Mouse (Mus musculus) ES-E14 (cell line): Measurements from ENCODE around the gene Capn8.

Experiments used
- MAFK ChIP-seq: IDR thresholded peaks from 2 replicates; pipeline ENCODE4 v1.6.1; 2014; ENCODE audit warnings: mild to moderate bottlenecking, low read depth, low read length, inconsistent platforms; ENCODE audit not compliant: insufficient read depth
- ZNF384 ChIP-seq: IDR thresholded peaks from 2 replicates; pipeline ENCODE4 v1.6.1; 2012; ENCODE audit warnings: low read depth, low read length, inconsistent platforms

DNA sequence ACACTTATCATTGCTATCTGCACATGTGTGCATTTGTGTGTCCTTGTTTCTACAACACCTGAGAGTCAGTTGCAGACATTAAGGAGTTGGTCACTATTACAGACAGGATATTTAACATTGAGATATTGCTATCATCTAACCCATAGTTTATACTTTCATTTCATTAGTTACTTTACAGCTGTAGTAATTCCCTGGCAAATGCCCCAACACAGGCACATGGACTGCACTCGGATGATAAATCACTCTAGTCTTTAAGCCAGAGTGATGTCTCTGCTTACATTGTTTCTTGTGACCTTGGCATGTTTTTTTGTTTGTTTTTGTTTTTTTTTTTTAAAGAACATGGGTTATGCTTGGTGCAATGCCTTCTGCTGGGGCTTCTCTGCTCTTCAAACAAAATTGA is 20.9 kb upstream of the Capn8 start:
- TF ChIP-seq ZNF384 (no peak), MAFK (no peak)
